8 mouse cellular contexts compared by ENCODE assay signal in the genomic region with DNA sequence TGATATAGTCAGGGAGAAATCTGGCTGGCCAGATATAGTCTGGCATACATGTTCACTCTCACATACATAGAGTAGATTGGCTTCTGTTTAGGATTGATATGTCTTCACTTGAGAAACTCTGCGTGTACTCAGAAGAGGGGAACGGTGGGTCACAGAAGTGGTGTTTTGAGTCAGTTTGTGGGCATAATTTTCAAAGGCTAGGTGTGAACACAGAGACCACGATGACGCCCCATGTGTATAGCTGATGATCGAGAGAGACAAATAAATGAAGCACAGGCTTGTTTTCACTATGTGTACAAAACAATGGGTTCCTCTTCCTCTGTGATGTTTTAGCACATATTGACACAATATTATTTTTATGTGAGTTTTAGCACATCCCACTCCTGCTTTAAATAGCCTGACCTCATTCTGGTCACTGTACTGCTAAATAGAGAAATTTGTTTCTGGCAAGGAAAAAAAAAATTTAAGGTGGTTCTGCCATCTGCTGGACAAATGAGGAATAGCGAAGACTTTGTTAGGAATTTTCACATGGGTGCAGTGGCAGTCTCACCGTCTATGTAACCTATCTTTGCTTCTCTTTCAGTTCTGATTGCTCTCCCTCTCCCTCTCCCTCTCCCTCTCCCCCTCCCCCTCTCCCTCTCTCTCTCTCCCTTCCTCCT. TPM values are rescaled to one million over a fixed set of nuclear protein-coding genes. Genes with fewer than 3 reads are reported as not detected.
A peak's percentile ranks its signal among the peaks of the same experiment; 100 is the strongest.
DNase-seq lines count a peak whose midpoint lies in the region; ATAC-seq and TF ChIP-seq lines count a peak whose summit lies in the region.

No protein-coding gene starts in this region.

- ATAC-seq in liver, embryonic 12.5 days: no peak
- ATAC-seq in liver, postnatal 0 days: 0 out of 2 replicates have a peak, but pooled peaks have one; percentile 10

- no peaks in the 10 kb centered on the region for H3K79me2 ChIP-seq in liver, adult 2 months (ENCODE audit: control insufficient read depth, insufficient read depth, low read length)

- no peaks in the 10 kb centered on the region for H3K9me3 ChIP-seq in liver, embryonic 12.5 days (replicated peaks)
- no peaks in the 10 kb centered on the region for H3K9me3 ChIP-seq in liver, postnatal 0 days (ENCODE audit: low read length)

- TF ChIP-seq POLR2A in liver, adult 2 months (IDR thresholded peaks at IDR 0.05; ENCODE audit: extremely low read depth, insufficient read depth, low read length): no peak

- H3K36me3 ChIP-seq in liver, adult 2 months (ENCODE audit: control insufficient read depth, insufficient read depth, low read length): no peaks in the 10 kb centered on the region
- H3K36me3 ChIP-seq in liver, embryonic 12.5 days: no peaks in the 10 kb centered on the region
- H3K36me3 ChIP-seq in liver, postnatal 0 days (replicated peaks; ENCODE audit: insufficient read depth, low read length): no peaks in the 10 kb centered on the region

- peaks cover 17% of the 10 kb centered on the region for H3K4me1 ChIP-seq in liver, adult 2 months (ENCODE audit: control insufficient read depth, insufficient read depth, low read length)
- peaks cover 17% of the 10 kb centered on the region for H3K4me1 ChIP-seq in liver, embryonic 12.5 days
- peaks cover 8% of the 10 kb centered on the region; the same call in 1 of the 2 replicates for H3K4me1 ChIP-seq in liver, postnatal 0 days (ENCODE audit: insufficient read depth)

- TF ChIP-seq EP300 in liver, postnatal 0 days (IDR thresholded peaks at IDR 0.05; ENCODE audit: low read depth): no peak

- no peaks in the 10 kb centered on the region for H3K27me3 ChIP-seq in liver, adult 2 months (ENCODE audit: control insufficient read depth, insufficient read depth, low read length)
- H3K27me3 ChIP-seq in liver, embryonic 12.5 days (replicated peaks): peaks cover 12% of the 10 kb centered on the region
- no peaks in the 10 kb centered on the region for H3K27me3 ChIP-seq in liver, postnatal 0 days (ENCODE audit: insufficient read depth, low read length)

- peak overlapping the region; percentile 57; the same call in 1 of the 2 replicates for H3K9ac ChIP-seq in liver, adult 2 months (ENCODE audit: low read depth, low read length)
- H3K9ac ChIP-seq in liver, embryonic 12.5 days: no peak overlapping the region
- H3K9ac ChIP-seq in liver, postnatal 0 days (replicated peaks): no peak overlapping the region

- H3K27ac ChIP-seq in liver, adult 2 months (replicated peaks; ENCODE audit: insufficient read depth, low read depth, low read length): peak overlapping the region; percentile 74
- H3K27ac ChIP-seq in liver, embryonic 12.5 days: no peak overlapping the region
- H3K27ac ChIP-seq in liver, postnatal 0 days (ENCODE audit: low read depth): no peak overlapping the region

- DNase-seq in liver, adult 2 months (ENCODE audit: extremely low read depth, low read depth, low spot score): peak; percentile 79
- peak; percentile 47 for DNase-seq in Muller cell, postnatal 12 days (ENCODE audit: inconsistent ontology term)
- peak; percentile 66 to 84 for DNase-seq in cerebellum, adult 18-20 months
- peak; percentile 82 to 87 for DNase-seq in heart, postnatal 10 days
- DNase-seq in liver, postnatal 0 days: peak; percentile 63
- DNase-seq in retina, postnatal 7 days (ENCODE audit: low read depth, low spot score): peak; percentile 53
- no peak for DNase-seq in gastrocnemius, postnatal 25 days

- H3K4me3 ChIP-seq in liver, adult 2 months (ENCODE audit: insufficient read depth, low read depth, low read length): no peak overlapping the region; the same call in 1 of the 2 replicates
- H3K4me3 ChIP-seq in liver, embryonic 12.5 days: no peak overlapping the region
- no peak overlapping the region for H3K4me3 ChIP-seq in liver, postnatal 0 days (ENCODE audit: low read depth, low read length)

- peak; percentile 63 for TF ChIP-seq CTCF in liver, adult 2 months (IDR thresholded peaks at IDR 0.05; ENCODE audit: low read depth, low read length)
- TF ChIP-seq CTCF in liver, postnatal 0 days (IDR thresholded peaks at IDR 0.05; ENCODE audit: low read depth): peak; percentile 73

- no peak overlapping the region for H3K4me2 ChIP-seq in liver, embryonic 12.5 days
- no peak overlapping the region for H3K4me2 ChIP-seq in liver, postnatal 0 days (ENCODE audit: low read depth, low read length)

- WGBS in liver, adult 2 months: 56% methylated on average over 7 of the region's 7 CpGs
- WGBS in liver, embryonic 12.5 days (ENCODE audit: insufficient replicate concordance): 48% methylated on average over 7 of the region's 7 CpGs
- 48% methylated on average over 7 of the region's 7 CpGs for WGBS in liver, postnatal 0 days (ENCODE audit: insufficient replicate concordance)

- intact Hi-C loops in heart, postnatal 10 days (cut with DNase I): loop anchor here (1.0 to 2.0 kb wide), 4 partner anchors 48 to 280 kb away; a partner anchor contains a TSS

RNA-seq across cellular contexts. Expression of a gene that starts 4.6 kb away (rescaled TPM):
- 10.0 and 13.2 TPM in 2 replicates for total RNA-seq in liver, adult 2 months (2014; rRNA removed)
- 20.4 and 23.5 TPM in 2 replicates for polyA plus RNA-seq in liver, adult 2 months (2012; rRNA removed)
- polyA plus RNA-seq in liver, embryonic 12.5 days (2016; fragmentation: Nextera tagmentation; extraction: Ambion mirVana): 5.3 and 5.5 TPM in 2 replicates
- total RNA-seq in heart, postnatal 10 days (2021): 10 to 100 TPM in 1 of 2 experiments, 1 to 10 TPM in 1; 7.3 to 11.2 TPM
- polyA plus RNA-seq in liver, postnatal 0 days (2015; fragmentation: Nextera tagmentation; extraction: Ambion mirVana): 3.9 and 4.2 TPM in 2 replicates
- total RNA-seq in gastrocnemius, postnatal 25 days (2021): 1 to 10 TPM; 2.8 TPM

RNA-seq across cellular contexts. Expression of a gene that starts 31.7 kb away (rescaled TPM):
- total RNA-seq in liver, adult 2 months (2014; rRNA removed): 0.55 and 1.9 TPM in 2 replicates
- polyA plus RNA-seq in liver, adult 2 months (2012; rRNA removed): 1.5 and 1.6 TPM in 2 replicates
- polyA plus RNA-seq in liver, embryonic 12.5 days (2016; fragmentation: Nextera tagmentation; extraction: Ambion mirVana): 7.2 and 8.4 TPM in 2 replicates
- total RNA-seq in heart, postnatal 10 days (2021): 10 to 100 TPM; 78.2 to 86.1 TPM
- 6.5 and 6.7 TPM in 2 replicates for polyA plus RNA-seq in liver, postnatal 0 days (2015; fragmentation: Nextera tagmentation; extraction: Ambion mirVana)
- total RNA-seq in gastrocnemius, postnatal 25 days (2021): 100 to 1,000 TPM; 179 to 215 TPM

RNA-seq across cellular contexts. Expression of a gene that starts 48.0 kb away (rescaled TPM):
- total RNA-seq in liver, adult 2 months (2014; rRNA removed): 5.8 and 9.0 TPM in 2 replicates
- 7.9 and 8.8 TPM in 2 replicates for polyA plus RNA-seq in liver, adult 2 months (2012; rRNA removed)
- polyA plus RNA-seq in liver, embryonic 12.5 days (2016; fragmentation: Nextera tagmentation; extraction: Ambion mirVana): 12.8 and 13.7 TPM in 2 replicates
- total RNA-seq in heart, postnatal 10 days (2021): 100 to 1,000 TPM; 137 to 148 TPM
- polyA plus RNA-seq in liver, postnatal 0 days (2015; fragmentation: Nextera tagmentation; extraction: Ambion mirVana): 4.0 and 4.5 TPM in 2 replicates
- total RNA-seq in gastrocnemius, postnatal 25 days (2021): 10 to 100 TPM; 61.6 to 65.3 TPM

Comparison
In these comparisons a context has a peak if more than half of its experiments do, and no peak if none do; other contexts are left out.
1. RNA of a gene that starts 31.7 kb away (total RNA-seq): 179 to 215 TPM in gastrocnemius, postnatal 25 days and 78.2 to 86.1 TPM in heart, postnatal 10 days; 0.55 to 1.9 TPM in liver, adult 2 months; every median in the first group is over 10 times any median in the second.